Mouse (Mus musculus) midbrain, embryonic 11.5 days (tissue): ENCODE results near the gene B230219D22Rik. TPM values are rescaled to one million over a fixed set of nuclear protein-coding genes. Genes with fewer than 3 reads are reported as not detected.
"Not testable (repeated sequence)": the region's sequence is repeated elsewhere in the genome, so short reads cannot be mapped to it uniquely, and the experiment has no call there.

Experiments used
- ATAC-seq: fragments of 200-750 bp; cut with Nextera tagmentation; 2 replicates; pipeline ENCODE4 v1.8.0; 2017; ENCODE audit warnings: moderate TSS enrichment, moderate library complexity; ENCODE audit not compliant: low FRiP score
- DNase-seq: peaks from one replicate; pipeline ENCODE4 v3.0.0; 2015; ENCODE audit warnings: low spot score; ENCODE audit errors: missing footprints
- H3K27ac ChIP-seq: fragments of 300-500 bp; sonication (generic); 2 replicates; pipeline ENCODE4 v1.5.1; 2014; ENCODE audit warnings: low read depth, low read length
- H3K27me3 ChIP-seq: fragments of 300-500 bp; sonication (generic); 2 replicates; pipeline ENCODE4 v1.6.1; 2014; ENCODE audit warnings: mild to moderate bottlenecking, low read length, moderate library complexity, mixed read lengths; ENCODE audit not compliant: control insufficient read depth, insufficient read depth
- H3K36me3 ChIP-seq: fragments of 300-500 bp; sonication (generic); 2 replicates; pipeline ENCODE4 v1.6.1; 2014; ENCODE audit warnings: mild to moderate bottlenecking, low read length, moderate library complexity, mixed read lengths; ENCODE audit not compliant: control insufficient read depth, insufficient read depth
- H3K4me1 ChIP-seq: fragments of 300-500 bp; sonication (generic); 2 replicates; pipeline ENCODE4 v1.6.1; 2014; ENCODE audit warnings: low read length; ENCODE audit not compliant: control insufficient read depth, insufficient read depth
- H3K4me2 ChIP-seq: fragments of 300-500 bp; sonication (generic); 2 replicates; pipeline ENCODE4 v1.6.1; 2014; ENCODE audit warnings: mild to moderate bottlenecking, moderate library complexity
- H3K4me3 ChIP-seq: fragments of 300-500 bp; sonication (generic); 2 replicates; pipeline ENCODE4 v1.5.1; 2014; ENCODE audit warnings: low read depth, low read length
- H3K9ac ChIP-seq: fragments of 300-500 bp; sonication (generic); 2 replicates; pipeline ENCODE4 v1.6.1; 2014; ENCODE audit warnings: low read length
- H3K9me3 ChIP-seq: fragments of 300-500 bp; sonication (generic); 2 replicates; pipeline ENCODE4 v1.6.1; 2016; ENCODE audit warnings: low read length; ENCODE audit not compliant: control insufficient read depth
- WGBS: fragments of 180-500 bp; shearing (Covaris S2); extraction: QIAGEN DNeasy Blood & Tissue Kit; methylation state at CpG from one replicate; pipeline ENCODE4 v1.1.7; 2014; 5-methylcytosine and 5-hydroxymethylcytosine counted together
- polyA plus RNA-seq: library from polyadenylated mRNA; unstranded; fragments of >200 nt; fragmentation: Nextera tagmentation; extraction: Ambion mirVana; gene quantifications from 2 replicates; pipeline ENCODE4 v1.2.1, GENCODE M21; 2014

The B230219D22Rik gene
- polyA plus RNA-seq, 1 experiment from 2014 or later: 66.0 TPM

DNA sequence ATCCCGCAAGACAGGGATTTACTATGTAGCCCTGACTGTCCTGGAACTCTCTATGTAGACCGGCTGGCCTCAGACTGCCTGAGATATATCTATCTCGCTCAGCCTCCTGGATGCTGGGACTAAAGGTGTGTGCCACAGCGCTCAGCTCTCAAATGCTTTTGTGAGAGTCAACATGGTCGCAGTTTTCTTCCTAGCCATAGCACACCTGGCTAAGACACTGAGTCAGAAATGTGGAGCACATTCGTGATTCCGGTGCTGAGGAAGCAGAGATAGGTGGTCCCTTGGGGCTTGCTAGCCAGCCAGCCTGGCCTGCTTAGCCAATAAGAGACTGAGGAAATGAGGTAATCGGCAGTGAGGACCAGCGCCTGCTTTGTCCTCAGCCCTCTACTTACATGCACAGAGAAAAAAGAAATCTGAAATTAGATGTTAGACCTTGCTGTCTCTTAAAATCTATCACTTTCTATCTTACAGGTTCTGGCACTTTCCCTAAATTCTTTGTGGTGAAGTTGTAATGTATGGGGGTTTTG is 6.8 kb upstream of the B230219D22Rik start:
- 78% methylated on average over 9 of the region's 9 CpGs for WGBS
- Histone ChIP-seq H3K9ac (no peak overlapping the region; the same call in 1 of the 2 replicates), H3K9me3 (no peaks in the 10 kb centered on the region), H3K4me2 (no peak overlapping the region), H3K4me3 (no peak overlapping the region), H3K27ac (peak overlapping the region; percentile 14; the same call in 1 of the 2 replicates), H3K4me1 (peaks cover 10% of the 10 kb centered on the region), H3K36me3 (no peaks in the 10 kb centered on the region), H3K27me3 (no peaks in the 10 kb centered on the region)
- peak; percentile 50; the same call in 1 of the 2 replicates for ATAC-seq
- no peak for DNase-seq

DNA sequence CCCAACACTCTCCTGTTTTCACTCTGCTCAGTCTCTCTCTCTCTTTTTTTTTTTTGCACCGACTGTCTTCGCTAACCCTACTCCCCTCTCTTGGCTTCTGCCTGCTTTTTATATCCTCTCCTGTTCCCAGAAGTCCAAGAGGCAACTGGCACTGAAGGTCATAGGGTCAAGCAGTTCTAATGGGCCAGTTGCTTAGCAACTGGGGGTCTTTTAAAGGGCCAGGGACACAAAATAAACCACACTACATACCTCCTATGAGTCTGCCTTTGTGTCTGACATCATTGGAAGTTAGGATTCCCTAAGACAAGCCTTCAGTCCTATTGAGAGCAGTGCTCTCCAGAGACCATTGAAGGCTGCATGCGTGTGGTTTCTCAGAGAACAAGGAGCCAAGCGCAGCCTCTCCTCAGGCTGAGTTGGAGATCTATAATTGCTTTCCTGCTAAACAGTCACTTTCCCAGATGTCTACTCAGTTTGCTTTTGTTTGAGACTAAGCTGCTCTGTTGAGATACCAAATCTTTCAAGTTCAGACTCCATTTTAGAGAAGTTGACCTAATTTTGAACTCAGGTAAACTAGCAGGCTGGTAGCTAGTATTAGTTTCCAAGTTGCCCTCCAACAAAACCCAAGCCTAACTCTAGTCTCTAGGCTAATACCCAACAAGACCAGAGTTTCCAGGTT is 4.9 kb upstream of the B230219D22Rik start:
- Histone ChIP-seq H3K4me1 (peaks cover 10% of the 10 kb centered on the region), H3K27ac (peak overlapping the region; percentile 51), H3K4me2 (no peak overlapping the region), H3K9ac (no peak overlapping the region), H3K4me3 (no peak overlapping the region), H3K36me3 (no peaks in the 10 kb centered on the region), H3K27me3 (no peaks in the 10 kb centered on the region), H3K9me3 (no peaks in the 10 kb centered on the region)
- ATAC-seq: no peak; the same call in 1 of the 2 replicates
- 18% methylated on average over 4 of the region's 4 CpGs for WGBS
- peak; percentile 90 for DNase-seq

DNA sequence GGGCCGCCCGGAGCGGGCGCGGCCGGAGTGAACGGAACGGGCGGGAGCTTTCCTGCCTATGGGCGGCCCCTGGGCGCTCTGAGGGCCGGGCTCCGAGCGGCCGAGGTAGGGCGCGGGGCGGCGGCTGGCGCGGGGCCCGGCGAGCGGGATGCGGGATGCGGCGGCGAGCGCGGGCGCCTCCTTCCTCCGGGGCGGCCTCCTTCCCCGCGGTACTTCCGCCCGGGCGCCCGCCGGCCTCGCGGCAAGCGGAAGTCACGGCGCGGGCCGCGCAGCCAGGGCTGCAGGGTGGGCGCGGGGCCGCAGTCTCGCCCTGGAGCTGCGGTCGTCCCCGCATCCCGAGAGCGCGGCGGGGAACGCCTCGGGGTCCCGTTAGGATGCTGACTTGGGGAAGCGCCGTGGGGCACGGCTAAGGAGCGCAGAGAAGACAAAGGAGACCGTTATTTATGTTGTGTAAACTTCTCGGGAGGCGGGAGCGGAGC is 358 bp downstream of the B230219D22Rik start:
- peaks cover 15% of the 10 kb centered on the region for H3K4me1 ChIP-seq
- H3K4me3 ChIP-seq: peak overlapping the region; percentile 97
- peak overlapping the region; percentile 76 for H3K4me2 ChIP-seq
- H3K36me3 ChIP-seq: no peaks in the 10 kb centered on the region; the same call in 1 of the 2 replicates
- peak overlapping the region; percentile 92 for H3K27ac ChIP-seq
- WGBS: under 1% methylated on average over 49 of the region's 70 CpGs
- peak; percentile 93 for DNase-seq
- no peaks in the 10 kb centered on the region for H3K9me3 ChIP-seq
- H3K9ac ChIP-seq: peak overlapping the region; percentile 99
- no peaks in the 10 kb centered on the region for H3K27me3 ChIP-seq
- peak; percentile 74; the same call in 1 of the 2 replicates for ATAC-seq

DNA sequence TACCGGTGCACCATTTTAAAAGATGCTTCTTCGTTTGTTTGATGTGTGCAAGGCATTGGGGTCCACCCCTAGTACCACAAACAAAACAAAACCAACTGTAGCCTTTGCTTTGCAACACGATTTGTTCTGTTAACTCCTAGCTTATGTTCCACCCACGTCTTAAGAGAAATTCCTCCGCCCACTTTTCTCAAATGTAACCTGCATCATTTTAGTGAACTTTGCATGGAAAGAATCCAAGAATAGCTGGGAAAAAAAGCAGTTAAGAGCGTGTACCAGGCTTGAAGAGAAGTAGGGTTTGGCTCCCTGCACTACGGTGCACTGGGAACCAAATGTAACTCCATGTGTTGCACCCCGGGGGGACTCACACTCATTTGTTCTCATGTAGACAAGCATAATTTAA is 1.2 kb downstream of the B230219D22Rik start:
- Histone ChIP-seq H3K9me3 (no peaks in the 10 kb centered on the region), H3K27ac (no peak overlapping the region; the same call in 1 of the 2 replicates), H3K36me3 (peaks cover 7% of the 10 kb centered on the region; the same call in 1 of the 2 replicates), H3K4me2 (peak overlapping the region; percentile 76), H3K9ac (peak overlapping the region; percentile 99), H3K4me1 (peaks cover 15% of the 10 kb centered on the region), H3K4me3 (peak overlapping the region; percentile 97), H3K27me3 (no peaks in the 10 kb centered on the region)
- DNase-seq: peak; percentile 89
- ATAC-seq: no peak
- whole genome bisulfite sequencing: 24% methylated on average over 8 of the region's 8 CpGs

DNA sequence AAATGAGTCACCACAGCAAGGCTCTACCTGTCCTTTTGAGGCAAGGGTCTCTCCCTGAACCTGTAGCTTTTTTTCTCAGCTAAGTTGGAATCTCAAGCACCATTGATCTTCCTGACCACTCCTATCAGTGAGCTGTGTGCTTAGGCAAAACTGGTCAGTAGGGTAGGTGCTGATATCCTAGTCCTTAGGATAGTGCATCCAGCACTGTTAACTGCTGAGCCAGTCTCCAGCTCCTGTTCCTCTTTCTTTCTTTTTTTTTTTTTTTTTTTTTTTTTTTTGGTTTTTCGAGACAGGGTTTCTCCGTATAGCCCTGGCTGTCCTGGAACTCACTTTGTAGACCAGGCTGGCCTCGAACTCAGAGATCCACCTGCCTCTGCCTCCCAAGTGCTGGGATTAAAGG is 3.1 kb downstream of the B230219D22Rik start:
- H3K9ac ChIP-seq, H3K27ac ChIP-seq, H3K4me3 ChIP-seq, H3K9me3 ChIP-seq, ATAC-seq, DNase-seq, H3K27me3 ChIP-seq, H3K4me2 ChIP-seq: not testable (repeated sequence)
- peaks cover 15% of the 10 kb centered on the region for H3K4me1 ChIP-seq
- WGBS: no CpG with 5 or more reads among the region's 3 CpGs
- peaks cover 18% of the 10 kb centered on the region; the same call in 1 of the 2 replicates for H3K36me3 ChIP-seq

DNA sequence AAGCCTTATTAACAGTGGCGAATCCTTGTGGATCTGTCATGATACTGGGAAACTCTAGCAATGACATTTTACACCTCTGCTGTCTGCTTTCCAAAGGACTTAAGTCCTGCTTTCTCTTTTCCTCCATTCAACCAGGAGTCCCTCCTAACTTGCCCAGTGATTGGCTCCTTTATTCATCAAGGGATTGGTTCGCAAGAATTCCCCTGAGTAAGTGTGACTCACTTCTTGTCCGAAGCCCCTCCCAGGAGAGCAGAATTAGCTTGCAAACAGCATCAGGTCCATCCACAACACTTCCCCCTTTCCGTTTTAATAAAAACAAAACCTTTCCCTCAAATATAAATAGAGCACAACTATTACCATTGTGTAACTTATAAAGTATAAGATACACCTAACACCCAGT is 11.4 kb downstream of the B230219D22Rik start:
- H3K9ac ChIP-seq: no peak overlapping the region
- no peak for ATAC-seq
- no peaks in the 10 kb centered on the region for H3K4me1 ChIP-seq
- H3K27ac ChIP-seq: no peak overlapping the region
- H3K27me3 ChIP-seq: no peaks in the 10 kb centered on the region
- peaks cover 21% of the 10 kb centered on the region for H3K36me3 ChIP-seq
- WGBS: 95% methylated on average over 4 of the region's 4 CpGs
- no peak for DNase-seq
- no peak overlapping the region for H3K4me2 ChIP-seq
- H3K4me3 ChIP-seq: no peak overlapping the region
- H3K9me3 ChIP-seq: no peaks in the 10 kb centered on the region

DNA sequence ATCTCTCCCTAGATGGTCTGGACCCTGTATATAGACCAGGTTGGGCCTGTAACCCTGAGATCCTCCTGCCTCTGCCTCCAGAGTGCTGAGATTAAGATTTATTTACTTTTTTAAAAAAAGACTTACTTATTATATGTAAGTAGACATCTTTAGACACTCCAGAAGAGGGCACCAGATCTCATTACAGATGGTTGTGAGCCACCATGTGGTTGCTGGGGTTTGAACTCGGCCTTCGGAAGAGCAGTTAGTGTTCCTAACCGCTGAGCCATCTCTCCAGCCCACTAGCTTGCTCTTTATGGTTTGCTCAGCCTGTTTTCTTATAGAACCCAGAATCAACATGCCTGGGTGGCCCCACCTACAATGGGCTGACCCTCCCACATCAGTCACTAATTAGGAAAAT is 19.9 kb downstream of the B230219D22Rik start:
- Histone ChIP-seq H3K9me3 (no peaks in the 10 kb centered on the region), H3K36me3 (no peaks in the 10 kb centered on the region), H3K4me2 (no peak overlapping the region), H3K27ac (no peak overlapping the region), H3K4me3 (no peak overlapping the region), H3K27me3 (no peaks in the 10 kb centered on the region), H3K9ac (no peak overlapping the region), H3K4me1 (peaks cover 6% of the 10 kb centered on the region; the same call in 1 of the 2 replicates)
- WGBS: 92% methylated on average over 3 of the region's 3 CpGs
- no peak for DNase-seq
- no peak for ATAC-seq

DNA sequence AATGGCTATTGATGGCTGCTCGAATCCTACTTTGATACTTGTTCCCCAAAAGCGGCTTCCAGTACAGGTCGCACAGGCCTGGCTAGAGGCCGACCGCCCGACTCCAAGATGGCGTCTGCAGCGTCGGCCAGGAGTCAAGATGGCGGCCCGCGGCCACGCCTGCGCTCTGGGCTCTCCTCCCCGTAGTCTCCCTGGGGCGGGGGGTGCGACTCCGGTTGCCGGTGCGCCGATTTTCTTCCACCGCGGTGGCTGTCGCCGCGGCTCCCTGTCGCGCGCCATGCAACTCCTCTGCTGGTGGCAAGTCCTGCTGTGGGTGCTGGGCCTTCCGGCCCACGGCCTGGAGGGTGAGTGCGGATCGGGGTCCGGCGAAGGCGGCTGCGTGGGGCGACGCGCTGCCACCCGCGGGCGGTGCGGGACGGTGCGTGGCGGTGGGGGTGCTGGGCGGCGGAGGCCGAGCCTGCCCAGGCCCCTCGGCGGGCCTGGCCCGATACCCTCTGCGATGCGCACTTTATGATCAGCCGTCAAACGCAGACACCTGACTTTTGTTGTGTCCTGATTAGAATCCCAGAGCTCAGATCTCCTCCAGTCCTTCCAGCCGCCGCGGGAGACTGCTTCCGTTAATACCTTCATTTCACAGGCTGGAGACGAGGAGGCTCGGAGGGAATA is 21.7 kb downstream of the B230219D22Rik start, which contains the start of gene Txndc15:
Gene Txndc15 (plus strand): TSS at position 150 of the 666 bp plus-strand sequence.
- H3K4me2 ChIP-seq: peak within 1 kb of the TSS; percentile 65
- WGBS: under 1% methylated on average over 63 of the region's 63 CpGs
- DNase-seq: peak; percentile 99
- H3K9me3 ChIP-seq: no peaks in the 10 kb centered on the region
- no peaks in the 10 kb centered on the region for H3K27me3 ChIP-seq
- H3K36me3 ChIP-seq: peaks cover 6% of the 10 kb centered on the region; the same call in 1 of the 2 replicates
- H3K27ac ChIP-seq: peak within 1 kb of the TSS; percentile 67
- H3K9ac ChIP-seq: peak within 1 kb of the TSS; percentile 96
- H3K4me3 ChIP-seq: peak within 1 kb of the TSS; percentile 94
- ATAC-seq: peak; percentile 96
- H3K4me1 ChIP-seq: peaks cover 6% of the 10 kb centered on the region; the same call in 1 of the 2 replicates
